Mouse (Mus musculus) 416B (cell line): ENCODE measurements at regions not wholly inside any gene's neighbourhood (a gene's known extent, or its start where the extent isn't known, plus 50 kb on each side); places are given as distances from the start of the nearest gene placed in this dataset.

ENCODE experiments used
- DNase-seq: peaks from one replicate; pipeline ENCODE4 v3.0.0; 2011; ENCODE audit warnings: low read depth

DNA sequence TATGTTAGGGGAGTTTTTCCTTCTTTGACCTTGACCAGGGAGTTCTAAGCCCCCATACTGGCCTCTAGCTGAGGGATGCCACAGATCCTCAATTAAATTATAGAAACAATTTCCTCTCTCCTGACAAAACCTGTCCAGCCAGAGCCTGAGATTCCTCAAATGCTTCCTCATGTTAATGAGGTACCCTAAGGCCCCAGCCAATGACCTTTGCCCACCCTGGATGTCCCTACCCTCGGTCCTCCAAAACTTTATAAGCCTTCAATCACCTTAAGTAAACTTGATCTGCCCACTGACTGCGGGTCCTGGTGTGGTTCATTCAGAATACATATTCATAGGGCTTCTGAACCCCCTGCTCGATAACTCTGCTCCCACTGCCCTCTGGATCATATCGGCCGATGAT, 227.7 kb upstream of the Vstm2b start:
- no peak for DNase-seq

DNA sequence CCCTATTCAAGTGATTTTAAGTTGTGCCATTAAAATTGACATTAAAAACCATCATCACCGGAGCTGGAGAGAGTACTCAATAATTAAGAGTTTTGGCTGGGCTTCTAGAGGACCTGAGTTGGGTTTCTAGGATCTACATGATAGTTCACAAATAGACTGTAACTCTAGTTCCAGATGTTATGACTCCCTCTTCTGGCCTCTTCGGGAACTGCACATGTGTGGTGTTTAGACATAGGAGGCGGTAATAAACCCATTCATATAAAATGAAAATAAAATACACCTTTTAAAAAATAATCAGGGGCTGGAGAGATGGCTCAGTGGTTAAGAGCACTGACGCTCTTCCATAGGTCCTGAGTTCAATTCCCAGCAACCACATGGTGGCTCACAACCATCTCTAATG, 227.1 kb upstream of the Vstm2b start:
- DNase-seq, result peak; percentile 12

DNA sequence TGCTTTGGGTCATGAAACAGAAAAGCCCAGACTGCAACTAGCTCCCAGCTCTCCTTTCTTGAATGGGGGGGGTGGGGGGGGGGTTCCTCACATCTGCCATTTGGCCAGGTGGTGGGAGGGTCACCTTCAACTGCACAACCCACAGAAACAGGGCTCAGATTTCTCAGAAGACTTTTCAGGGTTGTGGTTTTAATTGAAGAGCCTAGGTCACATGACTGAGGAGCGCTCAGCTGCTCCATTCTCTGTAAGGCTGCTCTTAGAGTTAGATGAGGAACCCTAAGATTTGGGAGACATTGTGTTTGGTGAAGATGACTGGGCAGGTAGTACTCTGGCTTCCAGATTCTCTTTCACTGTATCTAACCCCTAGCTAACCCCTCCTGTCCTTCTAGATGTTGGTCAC, 225.8 kb upstream of the Vstm2b start:
- DNase-seq, result no peak

DNA sequence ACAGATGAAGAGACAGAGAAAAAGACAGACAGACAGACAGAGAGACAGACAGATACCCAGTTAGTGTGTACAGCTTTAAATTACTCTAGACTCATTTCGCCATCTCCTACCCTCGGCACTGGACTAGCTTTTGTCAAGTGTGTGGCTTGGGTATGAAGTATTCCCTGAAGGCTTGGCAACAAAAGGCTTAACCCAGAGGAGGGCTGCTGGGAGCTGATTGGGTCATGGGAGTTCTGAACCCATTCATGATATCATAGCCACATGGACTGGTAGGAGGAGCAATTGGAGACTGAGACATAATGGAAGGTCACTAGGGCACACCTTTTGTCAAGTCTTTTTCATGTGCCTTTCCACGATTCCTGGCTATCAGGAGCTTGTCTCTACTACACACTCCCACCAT, 223.7 kb upstream of the Vstm2b start:
- DNase-seq, result no peak

DNA sequence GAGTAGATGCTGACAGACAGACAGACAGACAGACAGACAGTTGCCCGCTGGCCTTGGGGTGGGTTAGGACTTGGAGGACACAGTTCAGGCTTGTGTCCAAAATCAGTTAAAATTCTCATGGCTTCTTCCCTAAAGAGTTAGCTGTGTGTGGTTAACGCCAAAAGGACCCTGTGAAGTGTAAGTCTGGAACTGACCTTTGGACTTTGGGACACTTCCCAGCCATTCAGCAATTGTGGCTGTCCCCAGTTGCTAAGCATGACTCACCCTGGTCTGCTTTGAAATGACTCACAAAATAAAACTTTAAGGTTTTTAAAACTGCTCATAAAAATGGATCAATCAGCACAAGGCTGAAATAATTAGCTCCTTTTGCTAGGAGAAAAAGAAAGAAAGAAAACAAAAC, 220.5 kb upstream of the Vstm2b start:
- no peak for DNase-seq

DNA sequence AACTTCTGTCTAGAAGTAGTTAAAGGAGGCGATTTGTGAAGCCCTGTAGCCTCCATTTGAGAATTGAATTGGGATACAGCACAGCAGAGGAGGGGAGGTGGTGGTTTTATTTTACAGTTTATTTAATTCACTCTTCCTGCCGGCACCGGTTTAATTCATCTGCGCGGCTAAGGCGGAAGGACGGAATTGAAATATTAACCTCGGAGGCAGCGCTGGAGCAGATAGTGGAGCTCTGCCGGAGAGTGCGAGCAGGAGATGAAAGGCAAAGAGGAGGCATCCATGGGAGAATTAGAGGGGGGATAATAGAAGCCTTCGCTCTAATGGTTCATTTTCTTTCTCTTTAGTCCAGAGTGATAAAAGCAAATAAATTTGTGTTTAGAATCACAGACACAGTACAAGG, 217.6 kb upstream of the Vstm2b start:
- no peak for DNase-seq

DNA sequence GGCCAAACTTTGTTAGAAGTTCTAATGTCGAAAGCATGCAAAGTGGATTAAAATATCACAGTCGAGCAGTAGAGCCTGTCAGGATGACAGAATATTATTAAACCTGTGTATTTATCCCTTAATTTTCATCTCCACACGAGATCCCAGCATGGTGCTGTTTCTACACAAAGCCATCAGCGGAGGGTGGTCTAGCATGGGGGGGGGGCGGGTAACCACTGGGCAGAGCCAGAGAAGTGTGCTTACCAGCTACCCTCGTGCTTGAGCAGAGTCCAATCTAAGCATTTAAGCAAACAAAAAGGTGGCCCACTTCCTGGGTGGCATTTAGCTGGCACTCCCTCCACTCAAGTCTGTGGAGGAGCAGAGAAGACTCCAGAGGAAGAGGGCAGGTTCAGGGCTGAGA, 217.1 kb upstream of the Vstm2b start:
- no peak for DNase-seq

DNA sequence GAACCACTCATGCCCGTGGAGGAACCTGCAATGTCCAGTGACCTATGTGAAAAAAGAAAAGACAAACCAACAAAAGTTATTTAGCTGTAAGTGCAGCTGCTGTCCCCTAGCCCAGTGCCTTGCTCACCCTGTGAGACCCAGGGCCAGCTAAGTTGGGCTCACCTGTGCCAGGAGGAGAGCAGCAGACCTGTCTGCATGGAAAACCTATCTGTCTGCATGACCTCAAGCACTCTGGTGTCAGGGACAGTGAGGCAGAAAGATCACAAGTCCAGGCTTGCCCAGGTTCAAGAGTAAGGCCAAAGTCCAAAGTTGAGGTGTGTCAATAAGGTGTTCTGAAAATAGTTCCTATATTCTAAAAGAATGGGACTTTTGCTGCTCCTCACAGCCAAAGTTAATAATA, 215.0 kb upstream of the Vstm2b start:
- DNase-seq, result no peak

DNA sequence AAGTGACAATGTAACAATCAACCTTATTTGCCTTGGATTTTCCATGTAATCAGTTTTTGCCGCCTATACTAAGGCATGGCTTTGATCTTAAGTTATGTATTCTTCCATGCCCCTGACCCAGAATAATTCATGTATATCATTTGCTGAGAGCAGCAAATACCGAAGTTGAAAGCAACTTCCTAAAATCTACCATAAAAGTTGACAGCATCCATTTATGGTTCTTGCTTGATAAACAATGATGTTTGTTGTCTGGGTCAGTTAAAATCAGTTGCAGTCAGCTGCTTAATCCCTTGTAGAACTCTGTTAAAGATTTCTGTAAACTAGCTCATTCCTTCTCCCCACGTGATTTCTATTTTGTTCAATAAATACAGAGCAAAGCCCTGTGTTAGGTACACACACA, 214.5 kb upstream of the Vstm2b start:
- DNase-seq, result no peak

DNA sequence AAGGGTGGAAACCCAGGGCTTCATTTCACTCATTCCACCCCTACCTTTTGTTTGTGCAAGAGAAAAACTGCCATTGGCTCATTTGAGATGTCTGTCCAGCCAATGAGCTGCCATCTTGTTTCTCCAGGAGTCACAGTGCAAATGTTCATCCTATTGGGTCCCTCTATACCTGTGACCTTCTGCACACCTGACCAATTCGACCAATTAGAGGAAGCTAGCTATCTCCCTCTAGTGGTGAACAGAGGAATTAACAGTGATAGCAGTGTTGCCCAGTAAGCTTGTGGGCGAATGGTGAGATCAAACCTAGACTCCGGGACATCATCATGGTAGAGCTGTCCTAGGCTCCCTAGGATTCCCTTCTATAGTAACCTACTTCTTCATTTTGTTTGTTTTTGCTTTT, 211.1 kb upstream of the Vstm2b start:
- peak; percentile 1 for DNase-seq

DNA sequence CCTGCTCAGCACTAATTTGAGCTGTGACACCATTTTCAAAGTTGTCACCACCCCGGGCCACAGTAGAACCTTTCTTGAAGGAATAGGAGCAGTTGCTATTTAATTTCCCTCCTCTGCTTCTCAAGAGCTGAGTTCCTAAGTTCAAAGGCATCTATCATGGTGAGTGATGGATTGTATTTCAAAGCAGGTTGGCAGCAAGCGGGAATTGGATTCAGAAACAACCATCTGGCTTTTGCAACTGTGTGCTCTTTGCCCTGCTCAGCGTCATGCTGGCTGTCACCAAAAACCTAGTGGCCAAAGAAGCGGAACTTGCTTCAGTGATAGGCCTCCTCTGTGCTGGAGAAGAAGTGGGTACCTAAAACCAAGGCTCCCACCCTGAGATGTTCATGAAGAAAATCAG, 209.6 kb upstream of the Vstm2b start:
- DNase-seq, result no peak

DNA sequence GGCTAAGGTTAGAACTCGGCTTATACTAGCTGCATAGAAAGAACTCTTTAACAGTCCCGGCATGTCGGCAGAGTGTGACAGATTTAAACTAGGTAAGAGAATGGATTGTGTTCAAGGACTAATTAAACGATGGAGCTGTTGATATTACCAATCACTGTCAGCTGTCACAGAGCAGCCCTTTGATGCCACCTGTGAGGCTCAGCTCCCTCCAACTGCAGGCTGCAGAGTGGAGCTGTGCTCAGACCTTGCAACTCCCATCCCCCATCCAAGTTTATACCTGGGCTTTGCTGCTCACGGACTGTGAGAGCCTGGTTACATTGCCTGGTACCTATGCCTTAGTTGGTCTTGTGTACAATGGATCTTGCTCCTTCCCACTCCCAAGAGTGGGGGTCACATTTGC, 204.4 kb upstream of the Vstm2b start:
- DNase-seq, result no peak

DNA sequence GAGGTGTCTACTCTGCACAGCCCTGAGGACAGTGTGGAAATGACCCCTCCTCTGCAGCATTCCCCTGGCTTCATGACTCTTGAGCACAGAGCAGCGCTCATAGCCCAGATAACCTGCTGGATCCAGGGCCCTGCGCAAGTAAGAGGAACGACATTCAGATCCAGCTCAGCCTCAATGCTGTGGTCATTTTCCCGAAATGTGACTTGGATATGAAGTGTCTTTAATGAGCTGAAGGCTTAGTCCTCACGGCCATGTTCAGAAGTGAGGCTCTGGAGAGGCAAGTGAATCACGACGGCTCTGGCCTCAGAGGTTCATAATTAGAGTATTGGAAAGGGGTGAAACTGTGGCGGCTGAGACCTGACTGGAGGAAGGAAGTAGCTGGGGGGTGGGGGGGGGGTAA, 200.6 kb upstream of the Vstm2b start:
- DNase-seq, result no peak

DNA sequence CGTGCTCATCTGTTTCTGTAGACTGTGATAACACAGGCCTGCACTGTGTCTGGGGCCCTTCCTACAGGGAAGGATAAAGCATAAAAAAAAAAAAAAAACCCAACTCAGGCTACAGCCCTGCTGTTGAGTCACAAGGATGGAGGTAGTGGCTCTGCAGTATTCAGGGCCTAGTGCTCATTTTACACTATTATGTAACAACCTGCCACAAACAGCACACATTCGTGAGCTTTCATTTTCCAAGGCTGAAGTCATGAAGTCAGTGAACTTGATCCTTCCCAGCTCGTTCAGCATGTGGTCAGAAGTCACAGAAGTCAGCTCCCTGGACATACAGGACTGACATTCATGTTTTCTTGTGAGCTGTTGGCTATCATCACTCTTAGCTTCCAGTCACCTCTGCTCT, 199.8 kb upstream of the Vstm2b start:
- DNase-seq, result no peak

DNA sequence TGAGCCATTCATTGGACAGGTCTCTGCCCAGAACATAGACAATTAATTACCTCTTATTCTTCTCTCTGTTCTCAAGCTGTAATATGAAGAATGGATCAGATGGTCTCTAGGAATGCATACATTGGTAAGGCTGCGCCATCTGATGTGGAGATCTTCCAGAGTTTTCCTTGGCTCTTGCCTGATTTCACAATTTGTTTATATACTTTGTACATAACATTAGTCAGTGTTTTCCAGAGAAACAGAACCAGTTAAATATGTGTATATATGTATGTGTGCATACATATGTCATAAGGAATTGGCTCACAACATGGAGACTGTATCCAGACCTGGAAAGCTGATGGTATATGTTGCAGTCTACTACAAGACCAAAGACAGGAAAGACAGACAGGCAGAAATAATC, 198.5 kb upstream of the Vstm2b start:
- no peak for DNase-seq

DNA sequence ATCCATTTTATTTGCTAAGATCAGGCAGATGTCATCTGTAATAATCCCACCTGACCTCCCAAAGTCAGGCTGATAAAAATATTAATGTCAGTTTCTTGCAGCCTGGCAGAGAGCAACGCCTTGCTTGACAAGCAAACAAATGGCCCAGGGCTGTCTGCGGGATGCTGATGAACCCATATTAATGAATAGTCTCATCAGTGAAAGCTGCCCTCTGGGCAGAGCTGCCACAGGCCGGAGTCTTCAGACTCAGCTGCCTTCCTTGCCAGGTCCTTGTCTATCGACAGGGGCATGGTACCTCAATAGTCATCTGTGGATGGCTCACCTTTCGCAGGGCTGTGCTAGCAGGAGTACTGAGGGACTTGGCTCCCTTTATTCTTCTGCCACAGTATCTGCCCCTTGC, 197.5 kb upstream of the Vstm2b start:
- no peak for DNase-seq

DNA sequence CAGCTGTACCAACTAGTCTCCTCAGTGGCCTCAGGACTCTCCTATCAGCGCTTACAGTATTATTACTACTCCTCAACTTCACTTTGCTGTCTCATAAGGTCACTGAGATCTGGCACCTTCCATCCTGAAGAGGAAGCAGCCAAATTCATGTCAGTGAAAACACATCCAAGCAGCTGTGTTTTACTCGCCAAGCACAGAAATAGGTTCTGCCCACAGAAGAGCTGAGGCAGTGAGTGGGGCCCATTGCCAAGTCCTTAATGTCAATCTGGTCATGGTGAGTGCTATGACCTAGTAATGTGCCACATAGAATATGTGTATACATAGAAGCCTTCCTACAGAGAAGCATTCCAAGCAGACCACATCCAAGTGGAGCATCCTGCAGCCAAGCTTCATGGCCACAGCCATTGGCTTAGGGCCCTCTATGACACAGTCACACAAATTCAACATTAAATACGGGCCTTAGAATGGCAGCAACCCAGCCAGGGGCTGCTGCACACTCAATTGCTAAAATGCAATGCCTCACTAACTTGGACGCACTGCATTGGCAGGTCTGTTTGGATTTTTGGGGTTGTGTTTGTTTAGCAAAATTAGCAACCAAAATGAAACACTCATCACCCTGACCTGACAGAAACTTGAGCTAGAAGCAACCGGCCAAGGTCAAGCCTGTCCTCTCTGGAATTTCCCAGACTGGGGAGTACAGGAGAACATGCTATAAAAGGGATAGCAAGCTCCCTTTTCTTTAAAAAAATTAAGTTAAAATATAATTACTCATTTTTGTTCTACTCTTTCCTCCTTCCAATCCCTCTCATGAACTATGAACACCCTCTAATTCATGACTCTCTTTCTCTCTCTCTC, 195.7 kb upstream of the Vstm2b start:
- DNase-seq, result no peak

DNA sequence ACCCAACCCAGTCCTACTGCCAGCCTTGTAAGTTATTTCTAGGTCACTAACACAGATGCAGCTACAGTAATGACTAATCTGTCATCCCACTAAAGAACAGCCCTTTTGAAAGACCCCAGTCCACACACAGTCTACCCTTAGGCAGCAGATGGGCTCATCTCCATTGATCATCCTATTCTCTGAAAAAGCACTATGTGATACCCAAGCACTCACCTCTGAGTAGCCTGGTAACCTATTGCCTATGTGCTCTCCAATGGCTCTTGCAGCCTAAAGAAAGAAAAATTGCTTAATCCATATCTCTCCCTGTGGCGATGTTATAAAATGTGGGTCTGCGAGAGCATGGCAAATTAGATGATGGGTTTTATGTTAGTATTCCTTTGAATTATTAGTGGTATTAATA, 189.9 kb upstream of the Vstm2b start:
- DNase-seq, result no peak

DNA sequence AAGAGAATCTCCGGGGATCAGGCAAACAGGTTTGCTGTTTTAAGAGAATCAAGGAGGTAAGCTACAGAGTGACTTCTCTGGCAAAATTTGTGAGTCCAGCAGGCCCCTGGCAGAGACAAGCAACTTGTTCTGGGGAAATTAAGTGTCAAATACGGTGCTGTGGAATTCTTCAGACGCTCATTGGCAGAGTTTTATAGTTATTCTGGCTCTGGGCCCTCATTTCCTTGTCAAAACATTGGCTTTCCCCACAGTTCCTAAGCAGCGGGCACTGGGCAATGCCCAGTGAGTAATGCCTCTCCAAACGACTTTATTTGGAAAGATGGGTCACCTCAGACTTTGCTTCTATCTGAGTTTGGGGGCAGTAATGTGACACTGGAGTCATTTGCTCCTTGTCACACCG, 180.1 kb upstream of the Vstm2b start:
- DNase-seq, result no peak

DNA sequence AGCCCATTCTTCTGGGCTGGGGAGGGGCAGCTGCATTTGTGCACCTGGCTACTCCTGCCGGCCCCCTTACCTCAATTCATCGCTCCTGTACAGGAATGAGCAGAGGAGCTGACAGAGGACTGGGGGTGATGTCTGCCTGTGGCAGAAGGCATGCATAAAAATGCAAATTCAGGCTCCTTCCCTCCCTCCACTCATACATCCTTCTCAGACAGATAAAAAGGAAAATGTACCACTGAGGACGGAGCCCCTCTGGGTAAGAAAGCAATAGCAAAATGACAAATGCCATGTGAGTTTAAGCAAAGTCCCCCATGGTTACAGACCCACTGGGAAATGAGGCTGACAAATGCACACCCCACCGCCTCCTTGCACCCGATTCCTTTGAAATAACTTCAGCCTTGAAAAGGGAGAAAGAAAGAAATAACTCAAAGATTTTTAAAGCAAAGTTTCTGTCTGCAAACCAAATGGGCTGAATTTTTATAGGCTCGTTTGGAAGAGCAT, 161.1 kb upstream of the Vstm2b start:
- no peak for DNase-seq

DNA sequence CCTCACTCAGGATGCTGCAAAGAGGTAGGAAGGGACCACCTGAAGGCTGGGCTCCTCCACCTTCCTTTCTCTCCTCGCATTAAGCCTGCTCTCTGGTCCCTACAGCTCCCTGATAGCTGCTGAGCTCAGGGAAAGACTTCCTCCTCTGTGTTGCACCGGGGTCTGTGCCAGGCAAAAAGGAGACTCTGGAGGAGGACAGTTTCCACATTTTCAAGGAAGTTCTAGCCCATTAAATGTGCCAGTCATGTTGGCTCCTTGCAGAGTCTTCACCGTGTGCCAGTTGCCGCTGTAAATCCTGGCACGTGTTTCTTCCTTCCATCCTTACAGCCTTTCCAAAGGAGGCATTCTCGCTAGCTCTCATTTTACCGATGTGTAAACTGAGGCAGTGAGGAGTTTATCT, 160.6 kb upstream of the Vstm2b start:
- no peak for DNase-seq

DNA sequence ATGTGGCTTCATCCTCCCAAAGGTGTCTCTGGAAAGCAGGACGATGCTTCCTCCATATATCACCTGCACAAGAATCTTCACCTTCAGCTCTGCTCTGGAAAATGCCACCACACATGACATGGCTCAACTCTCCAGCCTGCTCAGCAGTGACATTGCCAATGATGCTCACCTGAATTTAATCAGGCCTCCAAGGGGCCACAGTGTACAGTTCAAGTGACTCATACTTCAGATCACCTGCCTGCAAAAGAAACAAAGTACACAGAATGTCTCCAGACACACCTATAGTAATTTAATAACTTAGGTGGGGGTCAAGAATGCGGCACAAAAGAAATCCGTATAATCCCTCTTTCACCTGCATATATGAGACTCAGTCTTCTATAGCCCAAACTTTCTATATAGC, 160.0 kb upstream of the Vstm2b start:
- no peak for DNase-seq

DNA sequence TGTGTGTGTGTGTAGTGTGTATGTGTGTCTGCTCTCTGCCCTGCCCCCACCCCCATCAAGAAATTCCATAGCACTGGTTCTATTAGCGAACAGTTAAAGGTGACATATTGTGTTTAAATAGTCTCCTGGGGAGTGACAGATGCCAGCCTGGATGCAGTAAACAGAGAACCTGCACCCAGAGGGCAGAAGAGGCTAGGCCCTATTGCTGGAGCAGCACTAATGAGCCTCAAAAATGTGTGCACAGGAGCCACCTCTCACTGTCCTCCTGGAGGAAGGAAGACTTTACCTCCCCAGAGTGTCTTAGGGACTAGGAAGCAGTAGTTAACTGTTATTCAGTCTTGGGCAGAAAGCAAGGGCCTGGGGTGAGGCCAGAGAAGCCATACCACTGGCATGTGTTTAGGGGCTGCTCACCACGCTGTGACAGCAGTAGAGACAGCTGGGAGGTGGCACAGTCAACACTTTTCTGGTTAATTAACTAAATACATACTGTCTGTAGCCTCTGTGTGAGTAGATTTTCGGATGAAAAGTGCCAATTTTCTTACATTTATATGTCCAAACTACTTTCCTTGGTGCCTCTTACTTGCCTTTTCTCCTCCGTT, 155.5 kb upstream of the Vstm2b start:
- no peak for DNase-seq

DNA sequence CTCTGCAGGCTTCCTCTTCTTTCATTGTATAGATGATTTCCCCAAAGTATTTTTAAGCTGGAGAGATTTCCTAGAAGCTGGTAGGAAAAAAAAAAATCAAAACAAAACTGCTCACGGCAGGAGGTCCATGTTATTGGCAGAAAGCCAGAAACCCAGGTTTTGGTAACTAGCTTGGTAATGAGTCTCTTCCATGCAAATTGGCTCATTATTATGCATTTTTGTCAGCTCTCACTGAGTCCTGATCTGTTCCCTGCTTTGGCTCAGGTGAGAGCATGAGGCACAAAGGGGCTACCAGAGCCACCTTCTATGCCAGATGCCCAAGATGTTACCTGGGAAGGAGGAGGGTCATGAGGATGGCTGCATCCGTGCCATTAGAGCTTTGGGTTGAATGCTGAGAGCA, 146.3 kb upstream of the Vstm2b start:
- no peak for DNase-seq
